Mouse (Mus musculus) brain, embryonic 14.5 days (tissue): Measurements from ENCODE around the gene Smim17. TPM values are rescaled to one million over a fixed set of nuclear protein-coding genes. Genes with fewer than 3 reads are reported as not detected.
"Not testable (repeated sequence)": the region's sequence is repeated elsewhere in the genome, so short reads cannot be mapped to it uniquely, and the experiment has no call there.

Experiments used
- DNase-seq: peaks from one replicate; pipeline ENCODE4 v3.0.0-alpha.2; 2011; ENCODE audit warnings: low read depth
- CTCF ChIP-seq: fragments of 200-500 bp; IDR thresholded peaks from 2 replicates; pipeline ENCODE4 v1.5.1; 2012; ENCODE audit warnings: inconsistent platforms, mild to moderate bottlenecking, moderate library complexity, borderline replicate concordance; ENCODE audit not compliant: insufficient read depth, insufficient read length; ENCODE audit errors: extremely low read depth
- POLR2A ChIP-seq: fragments of 200-500 bp; IDR thresholded peaks from 2 replicates; pipeline ENCODE4 v1.6.1; 2012; ENCODE audit warnings: mild to moderate bottlenecking, inconsistent platforms, borderline replicate concordance; ENCODE audit not compliant: poor library complexity, insufficient read depth, insufficient read length, severe bottlenecking; ENCODE audit errors: extremely low read depth
- polyA plus RNA-seq: library from polyadenylated mRNA; depleted of rRNA; stranded (reverse); fragments of >200 nt; gene quantifications from 2 replicates; pipeline ENCODE4 v1.2.3, GENCODE M21; 2012; rRNA removed

Smim17 gene
- polyA plus RNA-seq, 1 experiment = 7.5 TPM

- DNase-seq = no peak
These were observed 30.9 kb downstream of the Smim17 start for GRCm38 (mm10) chr7:6429381-6429780.

GRCm38 (mm10) chr7:6430342-6430741 lies 31.8 kb downstream of the Smim17 start:
- TF ChIP-seq CTCF (peak; percentile 66), POLR2A (no peak)
- DNase-seq = peak; percentile 11

More at GRCm38 (mm10) chr7:6429381-6429780, 30.9 kb downstream of the Smim17 start:
- TF ChIP-seq POLR2A (no peak), CTCF (peak; percentile 27; the same call in 1 of the 2 replicates)

GRCm38 (mm10) chr7:6438388-6438787 lies 39.9 kb downstream of the Smim17 start, which contains the start of gene Olfr1344:
Gene Olfr1344 (plus strand): TSS chr7:6438688.
- TF ChIP-seq CTCF (no peak), POLR2A (no peak)

GRCm38 (mm10) chr7:6441173-6441572 lies 42.7 kb downstream of the Smim17 start:
- TF ChIP-seq POLR2A (no peak), CTCF (no peak)
- DNase-seq = no peak

More at GRCm38 (mm10) chr7:6438388-6438787, 39.9 kb downstream of the Smim17 start, which contains the start of gene Olfr1344:
- no peak for DNase-seq

DNA sequence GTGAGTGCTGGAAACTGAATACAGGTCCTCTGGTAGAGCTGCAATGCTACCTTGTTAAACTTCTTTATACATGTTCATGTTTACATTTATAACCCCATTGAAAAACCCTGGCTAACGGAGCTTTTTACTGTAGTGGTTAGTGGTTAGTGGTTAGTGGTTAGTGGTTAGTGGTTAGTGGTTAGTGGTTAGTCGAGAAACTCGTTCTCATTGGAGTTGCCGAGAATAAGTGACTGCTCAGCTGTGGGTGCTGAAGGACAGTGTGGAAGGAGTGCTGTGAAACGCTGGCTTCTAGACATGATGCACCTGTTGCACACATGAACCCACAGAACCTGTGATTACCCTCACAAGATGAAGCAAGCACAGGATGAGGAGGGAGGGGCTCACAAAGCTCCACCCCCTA lies 49.3 kb downstream of the Smim17 start:
- TF ChIP-seq POLR2A (no peak), CTCF (no peak)
- DNase-seq = no peak

DNA sequence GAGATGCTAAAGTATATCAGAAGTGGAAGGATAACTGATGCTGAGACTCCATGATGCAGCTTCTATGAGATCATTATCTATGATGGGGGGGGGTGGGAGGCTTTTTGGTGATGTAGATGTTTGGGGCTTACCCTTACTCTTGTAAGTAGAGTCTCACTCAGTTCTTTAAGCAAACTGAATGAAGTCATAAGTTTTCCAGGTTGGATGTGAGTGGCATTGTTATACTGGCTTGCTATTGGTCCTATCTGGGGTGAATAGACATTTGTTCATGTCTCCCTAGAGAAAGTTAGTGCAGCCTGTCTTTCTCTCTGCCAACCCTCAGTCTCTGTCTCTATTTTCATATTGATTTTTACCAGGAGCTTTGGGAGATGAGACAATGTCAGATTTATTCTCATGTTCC lies 57.4 kb downstream of the Smim17 start, which contains the start of gene Olfr1336:
Gene Olfr1336, plus strand, starts transcription at position 301 of the 400 bp plus-strand sequence.
- no peak for DNase-seq
- TF ChIP-seq CTCF (no peak), POLR2A (no peak)

DNA sequence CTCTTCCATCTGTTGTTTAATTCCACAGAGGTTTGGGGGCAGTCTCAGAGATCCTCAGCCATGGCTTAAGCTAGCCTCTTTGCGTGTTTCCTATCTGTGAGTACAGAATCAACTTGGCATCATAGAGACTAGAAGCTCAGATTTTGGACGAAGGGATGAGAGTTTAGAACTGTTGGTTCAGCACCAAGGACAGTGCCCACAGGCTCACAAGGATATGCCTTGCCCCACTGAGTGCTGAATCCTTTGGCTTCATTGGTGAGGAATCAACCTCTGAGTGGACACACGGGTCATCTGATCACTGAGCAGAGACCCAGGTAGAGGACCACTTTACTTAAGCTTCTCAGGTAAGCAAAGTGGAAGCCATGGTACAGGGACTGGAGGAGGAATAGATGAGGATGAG lies 57.9 kb downstream of the Smim17 start:
- TF ChIP-seq CTCF (no peak), POLR2A (no peak)

DNA sequence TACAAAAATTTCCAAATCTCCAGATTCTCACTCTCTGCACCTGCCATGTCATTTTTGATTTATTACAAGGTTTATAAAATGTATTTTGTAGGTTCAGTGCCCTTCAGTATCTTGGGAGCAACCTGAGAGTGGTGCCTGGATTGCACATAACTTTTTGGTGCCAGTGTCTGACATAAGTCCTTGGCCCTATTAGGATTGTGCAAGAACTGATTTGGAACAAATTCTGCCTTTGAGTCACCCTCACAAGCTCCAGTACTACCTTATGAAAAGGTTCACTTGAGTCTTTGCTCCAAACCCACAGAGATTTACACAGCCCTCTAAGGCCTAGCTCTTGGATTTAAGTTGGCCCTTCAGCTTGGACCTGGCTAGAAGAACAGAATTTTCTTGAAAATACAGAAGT lies 68.4 kb downstream of the Smim17 start, which contains the start of gene Olfr1346:
Gene Olfr1346, plus strand, starts transcription at position 151 of the 400 bp plus-strand sequence.
- TF ChIP-seq POLR2A = no peak
- no peak for TF ChIP-seq CTCF
- no peak for DNase-seq

More for the DNA sequence above, 57.9 kb downstream of the Smim17 start:
- DNase-seq = no peak

DNA sequence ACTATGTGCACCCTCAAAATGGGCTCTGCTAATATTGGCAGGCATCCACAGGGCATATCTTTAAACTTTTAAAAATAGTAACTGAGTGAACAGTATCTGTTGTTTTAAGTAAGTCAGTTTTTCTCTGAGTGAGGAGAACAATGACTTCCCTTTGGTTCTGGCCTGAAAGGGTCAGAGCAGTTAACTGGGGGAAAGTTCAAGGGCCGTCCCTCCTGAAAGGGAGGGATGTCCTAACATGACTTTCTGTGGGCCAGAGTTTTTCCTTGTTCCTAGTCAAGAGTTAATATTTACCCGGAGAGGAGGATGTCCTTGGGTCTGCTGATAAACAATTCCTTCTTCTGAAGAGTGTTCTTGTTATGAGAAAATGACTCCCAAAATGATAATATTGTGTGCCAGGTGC lies 79.1 kb downstream of the Smim17 start:
- DNase-seq = not testable (repeated sequence)

Other genes starting within 250 kb of the Smim17 start
- 47.4 and 54.0 TPM in 2 replicates for gene Zfp787, start 242.7 kb upstream of the Smim17 start, polyA plus RNA-seq
- 80.7 and 95.5 TPM in 2 replicates for gene Zfp444, start 226.5 kb upstream of the Smim17 start, polyA plus RNA-seq
- gene Galp, start 201.6 kb upstream of the Smim17 start, polyA plus RNA-seq = not detected in 2 replicates
- not detected in 2 replicates for gene Zscan5b, start 176.4 kb upstream of the Smim17 start, polyA plus RNA-seq
- gene Epp13, start 146.0 kb upstream of the Smim17 start, polyA plus RNA-seq = 0.11 TPM in 1 of 2 replicates, not detected in the other
- 5.9 and 7.6 TPM in 2 replicates for gene Zfp667, start 112.1 kb upstream of the Smim17 start, polyA plus RNA-seq
- 9.5 and 9.9 TPM in 2 replicates for gene Zfp583, start 67.4 kb upstream of the Smim17 start, polyA plus RNA-seq
- 2.5 and 4.2 TPM in 2 replicates for gene Gm3854, start 55.0 kb upstream of the Smim17 start, polyA plus RNA-seq
- 2.4 and 3.0 TPM in 2 replicates for gene Zfp78, start 35.4 kb upstream of the Smim17 start, polyA plus RNA-seq
- 14.5 and 17.9 TPM in 2 replicates for gene Zfp28, start 15.4 kb upstream of the Smim17 start, polyA plus RNA-seq
- gene Gm20715, start 11.6 kb downstream of the Smim17 start, polyA plus RNA-seq = 0.37 and 0.44 TPM in 2 replicates
- gene Olfr1344, start 40.0 kb downstream of the Smim17 start, polyA plus RNA-seq = 0.63 and 0.98 TPM in 2 replicates
- not detected in 2 replicates for gene Olfr1336, start 57.5 kb downstream of the Smim17 start, polyA plus RNA-seq
- gene Olfr1346, start 68.4 kb downstream of the Smim17 start, polyA plus RNA-seq = not detected in 2 replicates
- gene Olfr5, start 88.2 kb downstream of the Smim17 start, polyA plus RNA-seq = not detected in 2 replicates
- gene Olfr1347, start 101.0 kb downstream of the Smim17 start, polyA plus RNA-seq = not detected in 2 replicates
- not detected in 2 replicates for gene Olfr1348, start 110.0 kb downstream of the Smim17 start, polyA plus RNA-seq
- 0.04 and 0.07 TPM in 2 replicates for gene Olfr1349, start 124.2 kb downstream of the Smim17 start, polyA plus RNA-seq
- gene Olfr1350, start 166.1 kb downstream of the Smim17 start, polyA plus RNA-seq = not detected in 2 replicates